Mouse (Mus musculus) lung, adult 2 months (tissue): ENCODE data around the gene Prnp.

Experiments
- CTCF ChIP-seq: fragments of 200-500 bp; IDR thresholded peaks from 2 replicates; pipeline ENCODE4 v1.5.1; 2011; ENCODE audit warnings: mild to moderate bottlenecking, low read length, control low read depth; ENCODE audit not compliant: insufficient read depth
- POLR2A ChIP-seq: fragments of 200-500 bp; IDR thresholded peaks from 2 replicates; pipeline ENCODE4 v1.6.1; 2011; ENCODE audit warnings: low read depth, mild to moderate bottlenecking, control low read depth, low read length, borderline replicate concordance; ENCODE audit errors: extremely low read depth

DNA sequence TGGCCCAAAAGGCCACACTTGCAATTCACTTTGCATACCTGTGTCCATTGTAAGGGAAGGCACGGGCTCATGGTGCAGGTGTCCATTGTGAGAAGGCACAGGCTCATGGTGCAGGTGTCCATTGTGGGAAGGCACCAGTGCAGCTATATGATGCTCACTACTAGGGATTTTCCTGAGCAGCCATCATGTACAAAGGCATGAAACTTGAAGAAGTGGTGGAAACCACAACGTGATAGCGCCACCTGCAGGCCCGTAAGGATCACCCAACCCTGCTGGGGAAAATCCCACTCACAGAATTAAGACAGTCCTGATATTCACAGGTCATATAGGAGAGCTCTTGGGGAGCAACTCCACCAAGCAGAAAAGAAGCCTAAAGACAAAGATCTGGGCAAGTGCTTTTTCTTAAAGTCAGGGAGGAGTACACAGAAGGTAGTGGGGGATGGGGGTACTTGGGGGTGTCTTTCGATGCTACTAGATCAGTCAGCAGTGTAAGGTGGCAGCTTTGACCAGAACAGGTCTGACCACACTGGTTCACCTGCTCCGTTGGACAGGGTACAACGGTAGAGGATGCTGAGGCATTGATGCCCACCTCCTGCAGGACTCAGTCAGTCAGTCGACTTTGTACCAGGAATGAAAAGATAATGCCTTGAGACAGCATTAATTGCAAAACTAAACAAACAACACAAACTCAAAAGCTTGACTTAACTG lies 29.8 kb downstream of the Prnp start:
- peak; percentile 80 for TF ChIP-seq CTCF
- no peak for TF ChIP-seq POLR2A
